Mouse (Mus musculus) small intestine, adult 10 weeks (tissue): ENCODE data around the gene Fbxw16. TPM values are rescaled to one million over a fixed set of nuclear protein-coding genes. Genes with fewer than 3 reads are reported as not detected.

Source experiments
- polyA plus RNA-seq: library from polyadenylated mRNA; stranded (reverse); fragments of 350-450 nt; fragmentation: Illumina TruSeq; extraction: RNeasy Lipid Tissue Mini Kit (QIAGEN cat#74804); gene quantifications from one replicate; pipeline ENCODE4 v1.2.3, GENCODE M21; 2014; ENCODE audit warnings: low replicate concordance

Gene Fbxw16
- polyA plus RNA-seq = not detected

DNA sequence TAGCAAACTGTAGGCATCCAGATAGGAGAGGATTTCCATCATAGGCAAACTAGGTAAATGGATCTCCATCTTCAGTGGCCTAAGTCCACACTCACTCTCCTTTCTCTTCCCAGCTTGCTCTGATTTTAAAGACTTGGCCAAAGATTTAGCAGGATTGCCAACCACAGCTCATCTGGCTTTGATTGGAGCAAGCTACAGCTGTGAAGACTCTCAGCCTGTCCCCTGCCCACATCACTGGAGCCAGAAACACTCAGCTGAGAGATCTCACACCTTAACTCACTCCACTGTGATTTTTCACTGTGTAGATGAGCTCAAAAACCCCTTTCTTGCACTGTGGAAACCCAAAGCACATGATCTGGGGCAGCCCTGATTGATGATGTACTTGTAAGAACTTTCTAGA lies at the start of gene Fbxw16:
Fbxw16 (minus strand) TSS at position 101 of the 400 bp plus-strand sequence.

DNA sequence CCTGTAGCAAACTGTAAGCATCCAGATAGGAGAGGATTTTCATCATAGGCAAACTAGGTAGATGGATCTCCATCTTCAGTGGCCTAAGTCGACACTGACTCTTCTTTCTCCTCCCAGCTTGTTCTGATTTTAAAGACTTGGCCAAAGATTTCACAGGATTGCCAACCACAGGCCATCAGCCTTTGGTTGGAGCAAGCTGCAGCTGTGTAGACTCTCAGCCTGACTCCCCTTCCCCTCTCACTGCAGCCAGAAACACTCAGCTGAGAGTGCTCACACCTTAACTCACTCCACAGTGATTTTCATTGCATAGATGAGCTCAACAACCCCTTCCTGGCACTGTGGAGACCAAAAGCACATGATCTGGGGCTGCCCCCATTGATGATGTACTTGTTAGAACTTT lies 46.8 kb upstream of the Fbxw16 start, which contains the start of gene Fbxw19:
Fbxw19 (minus strand) TSS at position 101 of the 400 bp plus-strand sequence.

DNA sequence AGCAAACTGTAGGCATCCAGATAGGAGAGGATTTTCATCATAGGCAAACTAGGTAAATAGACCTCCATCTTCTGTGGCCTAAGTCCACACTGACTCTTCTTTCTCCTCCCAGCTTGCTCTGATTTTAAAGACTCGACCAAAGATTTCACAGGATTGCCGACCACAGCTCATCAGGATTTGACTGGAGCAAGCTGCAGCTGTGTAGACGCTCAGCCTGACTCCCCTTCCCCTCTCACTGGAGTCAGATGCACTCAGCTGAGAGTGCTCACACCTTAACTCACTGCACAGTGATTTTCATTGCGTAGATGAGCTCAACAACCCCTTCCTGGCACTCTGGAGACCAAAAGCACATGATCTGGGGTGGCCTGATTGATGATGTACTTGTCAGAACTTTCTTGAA lies 44.7 kb downstream of the Fbxw16 start, which contains the start of gene Fbxw22:
Fbxw22 (minus strand) TSS at position 101 of the 400 bp plus-strand sequence.

Other genes with a start within 250 kb of the Fbxw16 start
- gene Fbxw20, start 214.4 kb downstream of the Fbxw16 start, polyA plus RNA-seq = not detected
- not detected for gene Fbxw14, start 161.5 kb downstream of the Fbxw16 start, polyA plus RNA-seq
- gene Fbxw28, start 109.5 kb downstream of the Fbxw16 start, polyA plus RNA-seq = not detected
- not detected for gene Fbxw22, start 44.8 kb downstream of the Fbxw16 start, polyA plus RNA-seq
- not detected for gene Fbxw19, start 46.7 kb upstream of the Fbxw16 start, polyA plus RNA-seq
- 0.33 TPM for gene Fbxw15, start 119.1 kb upstream of the Fbxw16 start, polyA plus RNA-seq
- gene Fbxw24, start 176.9 kb upstream of the Fbxw16 start, polyA plus RNA-seq = not detected
- not detected for gene Fbxw25, start 215.5 kb upstream of the Fbxw16 start, polyA plus RNA-seq